Mouse (Mus musculus) G1E (cell line): ENCODE data around the gene Itga10. TPM values are rescaled to one million over a fixed set of nuclear protein-coding genes. Genes with fewer than 3 reads are reported as not detected.

Experiments
- ATAC-seq: 2 replicates; pipeline ENCODE4 v1.8.0; 2016; ENCODE audit warnings: mild to moderate bottlenecking; ENCODE audit not compliant: insufficient number of reproducible peaks, poor library complexity, low FRiP score, severe bottlenecking; ENCODE audit errors: extremely low read depth
- DNase-seq: peaks from one replicate; pipeline ENCODE4 v3.0.0; 2012; ENCODE audit warnings: low spot score
- H3K27me3 ChIP-seq: 2 replicates; pipeline ENCODE4 v1.6.1; 2012; ENCODE audit warnings: mild to moderate bottlenecking, low read length, inconsistent platforms; ENCODE audit not compliant: insufficient read depth
- H3K36me3 ChIP-seq: replicated peaks from 2 replicates; pipeline ENCODE3; 2012; ENCODE audit warnings: mild to moderate bottlenecking, inconsistent platforms
- H3K4me1 ChIP-seq: 2 replicates; pipeline ENCODE4 v1.6.1; 2012; ENCODE audit warnings: low read depth, low read length, inconsistent platforms, mixed read lengths; ENCODE audit not compliant: insufficient read depth
- H3K4me3 ChIP-seq: 2 replicates; pipeline ENCODE4 v1.5.1; 2012; ENCODE audit warnings: low read depth, mild to moderate bottlenecking, inconsistent platforms, low read length, moderate library complexity, mixed read lengths
- H3K9me3 ChIP-seq: replicated peaks from 2 replicates; pipeline ENCODE4 v1.6.1; 2012; ENCODE audit warnings: inconsistent platforms
- CTCF ChIP-seq: IDR thresholded peaks from 2 replicates; pipeline ENCODE4 v1.5.1; 2012; ENCODE audit warnings: low read depth, low read length, inconsistent platforms, mixed read lengths
- GATA1 ChIP-seq: IDR thresholded peaks from 2 replicates; pipeline ENCODE4 v1.6.1; 2012; ENCODE audit warnings: borderline replicate concordance, low read length, inconsistent platforms, mixed read lengths
- GATA2 ChIP-seq: IDR thresholded peaks from 2 replicates; pipeline ENCODE4 v1.6.1; 2012; ENCODE audit warnings: low read depth, low read length, inconsistent platforms, borderline replicate concordance
- POLR2AphosphoS5 ChIP-seq: IDR thresholded peaks from 2 replicates; pipeline ENCODE4 v1.6.1; 2012; ENCODE audit warnings: low read depth, low read length, inconsistent platforms; ENCODE audit not compliant: insufficient replicate concordance
- TAL1 ChIP-seq: conservative IDR thresholded peaks from 2 replicates; pipeline ENCODE4 v1.6.1; 2012; ENCODE audit warnings: low read depth, low read length, inconsistent platforms, mixed read lengths
- polyA plus RNA-seq: library from polyadenylated mRNA; stranded (reverse); fragments of >175 nt; gene quantifications from 2 replicates; pipeline ENCODE4 v1.2.3, GENCODE M21; 2012
- total RNA-seq, 2 experiments: library from RNA; stranded (forward) in 1 of 2; stranded (reverse) in 1 of 2; fragments of 200-1000 nt in 1 of 2; fragments of >200 nt in 1 of 2; fragmentation: Nextera tagmentation in 1 of 2; gene quantifications; 2 replicates each; pipeline ENCODE4 v1.2.3; 2014 to 2017

Gene Itga10
- total and polyA plus RNA-seq, 3 experiments = 0.20 to 8.3 (median 0.33) TPM

DNA sequence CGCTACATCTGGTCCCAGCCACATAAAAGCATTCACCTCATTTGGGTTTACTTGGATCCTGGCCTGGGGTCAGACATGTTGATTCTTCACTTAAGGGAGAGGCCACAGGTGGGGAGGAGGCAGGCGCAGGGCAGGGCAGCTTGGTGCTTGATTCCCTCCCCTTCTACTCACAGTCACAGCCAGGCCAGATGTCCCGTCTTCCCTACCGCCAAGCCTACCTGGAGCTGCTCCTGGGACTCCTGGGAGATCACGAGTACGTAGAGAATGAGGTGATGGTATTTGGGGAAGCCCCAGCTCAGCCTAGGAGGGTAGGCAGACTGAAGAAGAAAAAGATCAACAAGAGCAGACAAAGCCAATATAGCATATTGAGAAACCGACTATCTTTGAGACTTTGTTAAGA is 61.6 kb downstream of the Itga10 start:
- DNase-seq (no peak), ATAC-seq (no peak)
- Histone ChIP-seq H3K9me3 (no peaks in the 10 kb centered on the region), H3K36me3 (peaks cover 60% of the 10 kb centered on the region), H3K4me1 (peaks cover 7% of the 10 kb centered on the region), H3K27me3 (peaks cover 15% of the 10 kb centered on the region; the same call in 1 of the 2 replicates), H3K4me3 (no peak overlapping the region)
- TF ChIP-seq TAL1 (no peak), GATA1 (no peak), CTCF (no peak), GATA2 (no peak), POLR2AphosphoS5 (no peak)

GRCm38 (mm10) chr3:96707903-96708683 is 62.7 kb downstream of the Itga10 start, which contains the start of gene Nudt17:
Gene Nudt17 (minus strand): TSS chr3:96708562.
- DNase-seq (peak; percentile 44), ATAC-seq (0 out of 2 replicates have a peak, but pooled peaks have one; percentile 22)
- H3K4me3 ChIP-seq = peak within 1 kb of the TSS; percentile 70

GRCm38 (mm10) chr3:96708684-96709064 is 63.3 kb downstream of the Itga10 start:
- Histone ChIP-seq H3K9me3 (no peaks in the 10 kb centered on the region), H3K36me3 (peaks cover 63% of the 10 kb centered on the region), H3K4me1 (peaks cover 7% of the 10 kb centered on the region), H3K4me3 (no peak overlapping the region; the same call in 1 of the 2 replicates), H3K27me3 (peaks cover 15% of the 10 kb centered on the region; the same call in 1 of the 2 replicates)
- DNase-seq (no peak), ATAC-seq (no peak)
- TF ChIP-seq GATA2 (no peak), GATA1 (no peak), CTCF (no peak), POLR2AphosphoS5 (no peak), TAL1 (no peak)

More at GRCm38 (mm10) chr3:96707903-96708683, 62.7 kb downstream of the Itga10 start, which contains the start of gene Nudt17:
- Histone ChIP-seq H3K27me3 (peaks cover 15% of the 10 kb centered on the region; the same call in 1 of the 2 replicates), H3K9me3 (no peaks in the 10 kb centered on the region), H3K36me3 (peaks cover 63% of the 10 kb centered on the region), H3K4me1 (peaks cover 7% of the 10 kb centered on the region)
- TF ChIP-seq CTCF = peak; percentile 65; the same call in 1 of the 2 replicates
- TF ChIP-seq GATA1 = no peak

Other genes with a start within 250 kb of the Itga10 start
- gene BC107364, start 193.3 kb upstream of the Itga10 start, total RNA-seq (2014; fragmentation: Nextera tagmentation) = not detected in 2 replicates
- gene BC107364, start 193.3 kb upstream of the Itga10 start, total RNA-seq (2017) = 0.27 TPM in 1 of 2 replicates, not detected in the other
- not detected in 2 replicates for gene BC107364, start 193.3 kb upstream of the Itga10 start, polyA plus RNA-seq
- not detected in 2 replicates for gene Hfe2, start 120.4 kb upstream of the Itga10 start, total RNA-seq (2014; fragmentation: Nextera tagmentation)
- not detected in 2 replicates for gene Hfe2, start 120.4 kb upstream of the Itga10 start, total RNA-seq (2017)
- not detected in 2 replicates for gene Hfe2, start 120.4 kb upstream of the Itga10 start, polyA plus RNA-seq
- gene Txnip, start 87.6 kb upstream of the Itga10 start, total RNA-seq (2014; fragmentation: Nextera tagmentation) = 1,322 and 1,463 TPM in 2 replicates
- 307 and 332 TPM in 2 replicates for gene Txnip, start 87.6 kb upstream of the Itga10 start, total RNA-seq (2017)
- gene Txnip, start 87.6 kb upstream of the Itga10 start, polyA plus RNA-seq = 16.1 and 19.5 TPM in 2 replicates
- gene Gm16253, start 68.6 kb upstream of the Itga10 start, total RNA-seq (2014; fragmentation: Nextera tagmentation) = not detected in 2 replicates
- not detected in 2 replicates for gene Gm16253, start 68.6 kb upstream of the Itga10 start, total RNA-seq (2017)
- gene Gm16253, start 68.6 kb upstream of the Itga10 start, polyA plus RNA-seq = not detected in 2 replicates
- gene Polr3gl, start 51.4 kb upstream of the Itga10 start, total RNA-seq (2014; fragmentation: Nextera tagmentation) = 40.0 and 45.7 TPM in 2 replicates
- 35.4 and 40.7 TPM in 2 replicates for gene Polr3gl, start 51.4 kb upstream of the Itga10 start, total RNA-seq (2017)
- gene Polr3gl, start 51.4 kb upstream of the Itga10 start, polyA plus RNA-seq = 12.0 and 12.5 TPM in 2 replicates
- not detected in 2 replicates for gene Ankrd34a, start 48.9 kb upstream of the Itga10 start, total RNA-seq (2014; fragmentation: Nextera tagmentation)
- gene Ankrd34a, start 48.9 kb upstream of the Itga10 start, total RNA-seq (2017) = 0.05 TPM in 1 of 2 replicates, not detected in the other
- gene Ankrd34a, start 48.9 kb upstream of the Itga10 start, polyA plus RNA-seq = 0.03 and 0.04 TPM in 2 replicates
- 1.9 and 2.4 TPM in 2 replicates for gene Lix1l, start 44.4 kb upstream of the Itga10 start, total RNA-seq (2014; fragmentation: Nextera tagmentation)
- gene Lix1l, start 44.4 kb upstream of the Itga10 start, total RNA-seq (2017) = 3.6 TPM in 2 replicates
- gene Lix1l, start 44.4 kb upstream of the Itga10 start, polyA plus RNA-seq = 0.41 and 0.49 TPM in 2 replicates
- gene Rbm8a, start 15.7 kb upstream of the Itga10 start, total RNA-seq (2014; fragmentation: Nextera tagmentation) = 47.6 and 56.5 TPM in 2 replicates
- 40.1 and 47.4 TPM in 2 replicates for gene Rbm8a, start 15.7 kb upstream of the Itga10 start, total RNA-seq (2017)
- gene Rbm8a, start 15.7 kb upstream of the Itga10 start, polyA plus RNA-seq = 59.2 and 115 TPM in 2 replicates
- gene Pex11b, start 10.2 kb upstream of the Itga10 start, total RNA-seq (2014; fragmentation: Nextera tagmentation) = 49.1 and 63.0 TPM in 2 replicates
- 23.8 and 32.2 TPM in 2 replicates for gene Pex11b, start 10.2 kb upstream of the Itga10 start, total RNA-seq (2017)
- gene Pex11b, start 10.2 kb upstream of the Itga10 start, polyA plus RNA-seq = 4.2 and 4.3 TPM in 2 replicates
- gene Gm42957, start 10.1 kb upstream of the Itga10 start, total RNA-seq (2014; fragmentation: Nextera tagmentation) = 0.34 and 1.7 TPM in 2 replicates
- 0.11 and 0.17 TPM in 2 replicates for gene Gm42957, start 10.1 kb upstream of the Itga10 start, total RNA-seq (2017)
- gene Gm42957, start 10.1 kb upstream of the Itga10 start, polyA plus RNA-seq = 0.06 and 0.09 TPM in 2 replicates
- gene Ankrd35, start 24.5 kb downstream of the Itga10 start, total RNA-seq (2014; fragmentation: Nextera tagmentation) = not detected in 2 replicates
- gene Ankrd35, start 24.5 kb downstream of the Itga10 start, total RNA-seq (2017) = 0.06 TPM in 1 of 2 replicates, not detected in the other
- not detected in 2 replicates for gene Ankrd35, start 24.5 kb downstream of the Itga10 start, polyA plus RNA-seq
- 12.5 and 15.8 TPM in 2 replicates for gene Pias3, start 50.8 kb downstream of the Itga10 start, total RNA-seq (2014; fragmentation: Nextera tagmentation)
- gene Pias3, start 50.8 kb downstream of the Itga10 start, total RNA-seq (2017) = 5.5 and 7.3 TPM in 2 replicates
- 10.6 and 12.1 TPM in 2 replicates for gene Pias3, start 50.8 kb downstream of the Itga10 start, polyA plus RNA-seq
- 0.68 TPM in 1 of 2 replicates, not detected in the other for gene Nudt17, start 63.0 kb downstream of the Itga10 start, total RNA-seq (2014; fragmentation: Nextera tagmentation)
- gene Nudt17, start 63.0 kb downstream of the Itga10 start, total RNA-seq (2017) = 0.22 and 0.70 TPM in 2 replicates
- 0.66 and 0.83 TPM in 2 replicates for gene Nudt17, start 63.0 kb downstream of the Itga10 start, polyA plus RNA-seq
- gene Polr3c, start 82.0 kb downstream of the Itga10 start, total RNA-seq (2014; fragmentation: Nextera tagmentation) = 79.4 and 84.4 TPM in 2 replicates
- 19.2 and 27.9 TPM in 2 replicates for gene Polr3c, start 82.0 kb downstream of the Itga10 start, total RNA-seq (2017)
- gene Polr3c, start 82.0 kb downstream of the Itga10 start, polyA plus RNA-seq = 7.7 and 8.9 TPM in 2 replicates
- 63.7 and 83.0 TPM in 2 replicates for gene Rnf115, start 82.1 kb downstream of the Itga10 start, total RNA-seq (2014; fragmentation: Nextera tagmentation)
- 79.1 and 81.7 TPM in 2 replicates for gene Rnf115, start 82.1 kb downstream of the Itga10 start, total RNA-seq (2017)
- 21.2 and 26.4 TPM in 2 replicates for gene Rnf115, start 82.1 kb downstream of the Itga10 start, polyA plus RNA-seq
- not detected in 2 replicates for gene Pdzk1, start 183.7 kb downstream of the Itga10 start, total RNA-seq (2014; fragmentation: Nextera tagmentation)
- gene Pdzk1, start 183.7 kb downstream of the Itga10 start, total RNA-seq (2017) = 0.05 and 0.46 TPM in 2 replicates
- 0.20 and 0.41 TPM in 2 replicates for gene Pdzk1, start 183.7 kb downstream of the Itga10 start, polyA plus RNA-seq
- 0.53 and 1.0 TPM in 2 replicates for gene Cd160, start 183.8 kb downstream of the Itga10 start, total RNA-seq (2014; fragmentation: Nextera tagmentation)
- 0.27 and 0.41 TPM in 2 replicates for gene Cd160, start 183.8 kb downstream of the Itga10 start, total RNA-seq (2017)
- 1.4 and 1.5 TPM in 2 replicates for gene Cd160, start 183.8 kb downstream of the Itga10 start, polyA plus RNA-seq